Mouse (Mus musculus) c-Kit-positive CD71-positive TER-119-negative erythroid progenitor cells, embryonic 14.5 days (primary cell): ENCODE data around the gene Prkag3.

Experiments used
- DNase-seq: peaks from one replicate; pipeline ENCODE4 v3.0.0-alpha.2; 2013; ENCODE audit warnings: low read depth

The Prkag3 gene

GRCm38 (mm10) chr1:74713099-74713858 is 35.7 kb downstream of the Prkag3 start, which contains the start of gene Cyp27a1:
Gene Cyp27a1, plus strand, starts transcription at chr1:74713574.
- DNase-seq: no peak

GRCm38 (mm10) chr1:74712461-74713098 is 36.4 kb downstream of the Prkag3 start:
- no peak for DNase-seq

GRCm38 (mm10) chr1:74712046-74712445 is 37.0 kb downstream of the Prkag3 start:
- DNase-seq: no peak

- DNase-seq: no peak
Measured at GRCm38 (mm10) chr1:74709566-74709965, 39.5 kb downstream of the Prkag3 start.

GRCm38 (mm10) chr1:74705016-74705415 is 44.0 kb downstream of the Prkag3 start:
- DNase-seq: no peak

DNA sequence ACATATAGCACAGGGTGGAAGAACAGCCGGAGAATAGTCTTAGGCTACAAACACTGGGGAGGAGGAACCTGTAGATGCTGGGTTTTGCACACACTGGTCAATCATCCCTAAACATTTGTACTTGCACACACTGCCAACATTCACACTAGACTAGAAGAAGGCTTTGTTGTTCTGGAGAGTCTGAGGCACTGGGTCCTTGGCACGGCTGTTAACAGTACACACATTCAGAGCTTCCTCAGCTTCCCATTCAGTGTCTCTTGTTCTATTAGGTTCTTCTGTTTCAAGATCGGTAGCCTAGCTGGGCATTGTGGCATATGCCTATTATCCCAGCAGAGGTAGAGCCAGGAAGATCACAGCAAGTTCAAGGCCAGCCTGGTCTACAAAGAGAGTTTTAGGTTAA is 44.9 kb downstream of the Prkag3 start:
- no peak for DNase-seq

DNA sequence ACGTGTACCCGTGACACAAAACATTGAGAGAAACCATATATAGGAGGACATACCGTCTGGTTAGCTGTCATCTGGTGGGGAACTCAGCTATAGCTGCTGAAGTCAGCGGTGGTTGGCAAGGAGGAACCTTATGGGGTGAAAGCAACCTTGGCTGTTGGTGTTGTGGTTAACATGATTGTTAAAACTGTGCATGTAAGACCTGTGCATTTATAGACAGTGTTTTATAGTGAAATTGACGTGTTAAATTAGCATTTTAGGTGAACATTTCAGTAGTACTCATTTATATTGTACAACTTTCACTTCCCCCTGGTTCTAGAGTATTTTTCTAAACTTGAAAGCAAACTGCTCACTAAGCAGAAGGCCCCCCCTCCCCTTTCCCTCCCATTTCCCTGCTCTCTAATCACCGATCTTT is 46.9 kb downstream of the Prkag3 start:
- no peak for DNase-seq

- DNase-seq: no peak
Measured at GRCm38 (mm10) chr1:74698791-74699190, 50.2 kb downstream of the Prkag3 start.

DNA sequence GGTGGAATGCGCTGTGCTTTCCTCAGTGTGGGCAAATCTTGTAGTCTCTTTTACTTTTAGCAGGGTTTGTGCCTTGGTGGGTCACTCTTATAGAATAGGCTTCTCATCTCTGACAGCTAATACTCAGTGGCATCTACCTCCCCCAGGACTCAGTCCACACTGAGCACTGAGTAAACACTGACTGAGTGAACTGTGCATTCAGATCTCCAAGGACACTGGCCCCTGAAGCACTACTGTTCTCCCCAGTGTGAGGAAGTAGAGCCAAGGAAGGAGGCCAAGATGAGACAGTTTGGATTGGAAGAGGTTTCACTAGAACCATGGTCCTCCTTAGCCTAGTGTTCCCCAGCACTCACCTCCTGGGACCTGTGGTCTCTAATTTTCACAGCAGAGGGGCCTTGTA is 50.7 kb downstream of the Prkag3 start:
- DNase-seq: no peak

DNA sequence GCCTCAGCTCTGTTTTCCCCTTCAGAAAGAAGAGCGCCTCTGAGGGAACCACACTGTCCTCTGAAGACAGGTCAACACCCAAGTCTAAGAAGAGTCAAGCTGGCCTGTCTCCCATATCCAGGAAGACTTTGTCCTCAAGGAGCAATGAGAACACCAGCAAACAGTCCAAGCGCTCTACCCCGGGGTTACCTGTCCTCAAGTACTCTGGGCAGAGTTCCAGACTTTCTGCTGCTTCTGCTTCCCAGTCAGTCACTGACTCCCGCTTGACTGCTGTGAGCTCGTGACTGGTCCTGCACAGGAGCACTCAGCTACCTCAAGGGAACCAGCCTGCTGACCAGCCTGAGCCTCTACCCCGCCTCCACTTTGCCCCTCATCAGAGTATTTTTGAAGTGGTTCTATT is 51.6 kb downstream of the Prkag3 start:
- DNase-seq: no peak

- no peak for DNase-seq
Measured at GRCm38 (mm10) chr1:74695836-74696235, 53.2 kb downstream of the Prkag3 start.

DNA sequence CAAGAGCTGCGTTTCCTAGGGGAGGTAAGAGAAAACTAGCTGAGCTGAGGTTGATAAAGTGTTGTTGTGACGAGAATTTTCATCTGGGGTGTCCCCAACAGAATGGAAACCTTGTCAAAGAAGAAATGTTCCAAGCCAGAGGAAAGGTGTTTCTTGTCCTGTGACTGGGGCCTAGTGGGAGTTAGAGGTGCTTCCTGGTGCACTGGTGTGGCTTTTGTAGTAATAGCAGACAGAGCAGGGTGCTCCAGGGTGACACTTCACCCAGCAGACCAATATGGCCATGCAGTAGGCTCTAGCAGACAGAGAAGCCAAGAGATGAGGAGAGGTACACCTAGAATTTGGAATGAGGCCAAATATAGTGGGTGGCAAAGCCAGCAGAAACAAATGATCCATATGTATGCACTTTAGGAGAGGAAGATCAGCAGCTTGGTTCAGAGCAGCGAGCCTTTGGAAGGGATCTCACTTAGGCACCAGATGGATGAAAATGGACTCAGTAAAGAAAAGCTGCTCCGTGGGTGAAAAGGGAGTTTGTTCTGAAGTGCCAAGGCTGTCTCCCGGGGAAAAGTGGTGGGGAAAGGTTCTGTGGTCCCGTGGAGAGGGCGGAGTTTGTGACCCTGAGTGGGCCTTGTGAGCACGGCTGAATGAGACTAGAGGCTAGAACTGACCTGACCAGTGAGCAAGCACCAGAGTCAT is 55.0 kb downstream of the Prkag3 start:
- DNase-seq: no peak
